26 mouse cellular contexts compared by ENCODE assay signal in genomic region chr4:128509885-128510284, GRCm38 (mm10).
DNase-seq lines count a peak whose midpoint lies in the region; TF ChIP-seq lines count a peak whose summit lies in the region.
"Had no signal": no experiment of that assay in that cellular context is flagged by ENCODE, and none has a peak within 500 bp of the region (broad histone marks: within the 10 kb centered on the region; RNA-seq: fewer than 3 reads in every experiment).

No protein-coding gene starts in this region.

- intact Hi-C loops in left cerebral cortex, adult 2 months (cut with DNase I): no loop called here
- intact Hi-C loops in left cerebral cortex, postnatal 4 days (cut with DNase I): no loop called here

- TF ChIP-seq CTCF in left cerebral cortex, adult 2 months (IDR thresholded peaks at IDR 0.05): no peak; the same call in 1 of the 2 replicates

- DNase-seq in frontal cortex, postnatal 36 days (ENCODE audit: low spot score in 2 of 2): peak; percentile 11 to 14
- no peak for DNase-seq in frontal cortex, postnatal 25 days (ENCODE audit: low spot score in 2 of 2)
- no peak for DNase-seq in left cerebral cortex, adult 2 months (ENCODE audit: extremely low spot score in 1 of 2, low spot score in 2 of 2)
- no peak for DNase-seq in left cerebral cortex, postnatal 4 days
- DNase-seq in brain, adult 2 months (ENCODE audit: low read depth, low spot score): peak; percentile 54
- DNase-seq in right cerebral cortex, postnatal 25 days: peak; percentile 40
- DNase-seq in lung, postnatal 10 days: no peak
- DNase-seq: adrenal gland, adult 8-10 months; cerebellum, adult 8-10 months; cerebellum, postnatal 25 days; forebrain, postnatal 0 days; gastrocnemius, adult 2 months; heart, adult 2 months; heart, postnatal 4 days; kidney, adult 8-10 months; liver; lung, adult 2 months; lung, postnatal 14 days; midbrain, embryonic 14.5 days had no signal

- H3K27ac ChIP-seq in left cerebral cortex, adult 2 months: peak overlapping the region; percentile 47; the same call in 1 of the 2 replicates
- H3K27ac ChIP-seq: embryonic facial prominence, embryonic 10.5 days; embryonic facial prominence, embryonic 15.5 days; forebrain, embryonic 12.5 days; gastrocnemius, adult 2 months; heart, adult 2 months; hindbrain, embryonic 13.5 days; kidney, postnatal 0 days; liver, embryonic 14.5 days had no signal

- H3K4me3 ChIP-seq in left cerebral cortex, adult 2 months: no peak overlapping the region
- H3K4me3 ChIP-seq: embryonic facial prominence, embryonic 10.5 days; embryonic facial prominence, embryonic 15.5 days; forebrain, embryonic 12.5 days; gastrocnemius, adult 2 months; heart, adult 2 months; heart, embryonic 12.5 days; hindbrain, embryonic 13.5 days had no signal

Comparison
In these comparisons a context has a peak if more than half of its experiments do, and no peak if none do; other contexts are left out.
1. DNase-seq: peak in frontal cortex, postnatal 36 days (2 of 2), brain, adult 2 months (single experiment) and right cerebral cortex, postnatal 25 days (single experiment); none in frontal cortex, postnatal 25 days (0 of 2), left cerebral cortex, adult 2 months (0 of 2), left cerebral cortex, postnatal 4 days (single experiment) and lung, postnatal 10 days (single experiment).